Mouse (Mus musculus) heart, postnatal 25 days (tissue): Measurements from ENCODE around the gene Ddx5. TPM values are rescaled to one million over a fixed set of nuclear protein-coding genes. Genes with fewer than 3 reads are reported as not detected.
"Not testable (repeated sequence)": the region's sequence is repeated elsewhere in the genome, so short reads cannot be mapped to it uniquely, and the experiment has no call there.

Experiments used
- DNase-seq: peaks from one replicate; pipeline ENCODE4 v3.0.0; 2022; ENCODE audit warnings: low spot score
- intact Hi-C: fragments of 180-260 bp; cut with DNase I; formaldehyde crosslinking; loops from one replicate; pipeline ENCODE4 v1.15.1; 2025
- total RNA-seq, 2 experiments: library from RNA; stranded (reverse); gene quantifications; 2 replicates each; pipeline ENCODE4 v1.2.3; 2021

Ddx5 gene
- 100 to 1,000 TPM; 310 to 351 TPM for total RNA-seq

DNA sequence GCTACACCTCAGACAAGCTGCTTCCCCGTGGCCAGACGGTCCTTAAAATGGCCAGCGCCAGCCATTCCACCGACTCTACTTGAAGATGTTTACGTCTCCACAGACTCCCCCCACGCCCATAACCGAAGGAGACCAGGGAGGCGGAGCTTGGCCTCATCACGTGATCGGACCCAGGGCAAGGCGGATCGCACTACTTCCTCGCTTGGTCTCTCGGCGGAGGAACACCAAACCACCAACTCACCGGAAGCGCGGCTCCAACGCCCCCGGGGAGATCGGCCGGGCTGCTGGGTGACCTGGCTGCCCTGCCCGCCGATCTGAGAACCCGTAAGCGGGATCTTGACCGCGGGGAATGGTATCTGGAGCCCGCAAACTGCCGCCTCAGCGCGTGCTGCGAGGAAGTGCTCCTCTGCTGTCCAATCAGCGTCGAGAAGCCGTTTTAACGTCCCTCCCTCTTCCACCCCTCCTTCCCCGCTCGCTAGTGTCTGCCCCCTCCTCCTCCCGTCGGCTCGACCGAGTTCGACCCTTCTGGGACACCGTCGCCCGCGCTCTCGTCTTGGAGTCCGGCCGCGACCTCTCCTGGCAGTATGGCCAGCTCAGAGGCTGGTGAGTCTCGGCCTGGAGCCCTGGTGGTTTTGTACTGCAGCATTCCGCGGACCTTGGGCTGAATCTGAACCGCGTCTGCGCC lies at the start of gene Ddx5, which contains the start of gene Cep95:
Ddx5 (minus strand) TSS at position 411 of the 685 bp plus-strand sequence.
Cep95 (plus strand) TSS at position 478 of the 685 bp plus-strand sequence.
- DNase-seq: peak; percentile 97
- intact Hi-C loops: no loop called here

DNA sequence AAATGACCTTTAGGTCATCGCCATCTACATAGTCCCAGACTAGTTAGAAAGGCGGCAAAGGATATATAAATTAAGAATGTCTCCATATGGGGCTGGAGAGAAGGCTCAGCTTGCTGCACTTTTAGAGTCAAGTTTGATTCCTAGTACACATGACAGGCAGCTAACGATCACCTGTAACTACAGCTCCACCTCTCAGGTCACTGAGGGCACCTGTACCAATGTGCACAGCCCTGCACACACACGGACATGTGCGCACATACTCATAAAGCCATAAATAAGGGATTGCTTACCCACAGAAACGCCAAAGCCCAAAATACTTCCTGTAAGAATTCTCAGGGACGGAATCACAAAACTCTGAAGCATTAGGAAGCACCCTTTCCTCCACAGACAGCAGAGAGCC lies 39.1 kb upstream of the Ddx5 start:
- DNase-seq: no peak
- intact Hi-C loops: no loop called here

DNA sequence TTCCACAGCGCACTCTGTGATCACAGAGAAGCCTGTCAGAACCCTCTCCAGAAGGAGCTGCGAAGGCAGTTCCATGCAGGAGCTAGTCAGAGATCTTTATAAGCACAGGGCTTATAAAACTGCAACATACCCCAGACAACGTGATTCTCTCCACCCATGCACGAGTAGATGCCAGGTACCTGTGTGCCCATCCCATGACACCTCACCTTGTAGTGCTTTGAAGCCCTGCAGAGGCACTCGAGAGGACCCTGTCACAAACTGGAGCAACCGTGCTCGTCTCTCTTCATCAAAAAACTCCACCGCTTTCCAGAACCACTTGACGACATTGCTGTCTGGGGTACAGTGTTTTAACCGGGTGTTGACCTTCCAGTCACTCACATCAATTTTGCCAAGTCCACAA lies 35.4 kb upstream of the Ddx5 start:
- DNase-seq: no peak
- intact Hi-C loops: no loop called here

DNA sequence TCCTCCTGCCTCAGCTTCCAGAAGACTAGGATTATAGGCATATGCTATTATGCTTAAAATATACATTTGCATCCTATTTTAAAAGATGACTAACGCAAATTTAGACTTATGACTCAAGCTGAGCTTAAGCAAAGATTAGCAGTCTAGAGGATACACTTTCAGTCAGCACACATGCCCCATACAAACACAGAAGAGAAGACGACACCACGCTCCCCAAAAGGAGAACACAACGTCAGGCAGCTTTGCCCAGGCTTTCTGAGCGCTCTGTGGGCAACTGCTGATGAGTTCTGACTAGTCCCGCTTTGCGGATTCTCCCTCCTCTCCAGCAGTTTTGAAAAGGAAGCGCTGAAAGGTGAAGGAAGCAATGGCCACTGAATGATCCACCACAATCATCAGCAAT lies 34.8 kb upstream of the Ddx5 start:
- intact Hi-C loops: no loop called here

DNA sequence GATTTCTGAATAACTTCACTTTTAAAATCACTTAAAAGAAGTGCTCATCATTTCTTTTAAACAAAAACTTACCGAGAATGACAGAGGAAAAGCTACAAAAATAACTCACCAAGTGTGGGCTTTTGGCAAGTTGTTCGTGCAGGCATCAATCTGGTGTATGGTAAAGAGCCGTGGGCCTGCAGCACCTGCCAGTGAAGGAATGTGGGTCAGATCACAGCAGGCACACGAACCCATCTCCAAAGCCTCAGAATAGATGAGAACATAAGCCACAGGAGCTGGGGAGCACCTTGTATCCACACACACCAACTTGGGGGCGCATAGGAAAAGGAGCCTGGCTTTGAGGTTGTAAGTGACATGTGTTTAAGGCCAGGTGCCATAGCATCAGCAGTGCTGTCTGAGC lies 33.9 kb upstream of the Ddx5 start:
- intact Hi-C loops: no loop called here
- DNase-seq: no peak

More for the DNA sequence above, 34.8 kb upstream of the Ddx5 start:
- no peak for DNase-seq

DNA sequence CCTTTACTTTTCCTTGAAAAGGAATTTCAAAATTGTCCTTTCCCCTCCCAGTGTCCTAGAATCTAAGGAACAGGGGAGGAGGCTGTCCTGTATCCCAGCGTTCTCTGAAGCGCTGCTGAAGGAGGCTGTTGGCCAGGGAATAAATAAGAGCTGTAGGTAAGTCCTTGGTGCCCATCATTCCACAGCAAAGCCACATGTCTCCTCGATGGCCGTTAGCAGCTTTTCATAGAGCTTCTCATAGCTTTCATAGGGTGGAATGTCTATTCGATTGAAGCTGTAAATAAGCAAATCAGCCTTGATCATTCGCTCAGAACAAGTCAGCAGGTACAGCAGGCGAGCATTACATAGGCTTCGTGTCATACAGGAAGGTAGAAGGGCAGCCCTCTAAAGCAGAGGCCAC lies 33.5 kb upstream of the Ddx5 start:
- no peak for DNase-seq
- intact Hi-C loops: no loop called here

DNA sequence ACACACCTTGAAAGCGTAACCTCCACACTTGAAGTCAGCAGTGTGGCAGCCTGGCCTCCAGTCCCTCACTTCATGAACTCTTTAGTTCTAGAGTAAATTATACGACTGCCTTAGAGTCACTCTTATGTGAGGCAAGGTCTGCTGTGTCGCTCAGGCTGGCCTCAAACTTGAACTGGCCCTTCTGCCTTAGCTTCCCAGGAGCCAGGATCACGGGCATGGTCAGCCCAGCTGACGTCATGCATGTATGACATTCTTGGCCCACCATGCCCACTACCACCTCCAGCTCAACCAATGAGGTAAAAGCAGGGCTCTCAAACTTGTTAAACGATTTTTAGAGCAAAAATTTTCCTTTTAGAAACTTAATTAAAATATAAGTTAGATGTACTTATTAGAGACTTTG lies 32.4 kb upstream of the Ddx5 start:
- no peak for DNase-seq
- intact Hi-C loops: no loop called here

DNA sequence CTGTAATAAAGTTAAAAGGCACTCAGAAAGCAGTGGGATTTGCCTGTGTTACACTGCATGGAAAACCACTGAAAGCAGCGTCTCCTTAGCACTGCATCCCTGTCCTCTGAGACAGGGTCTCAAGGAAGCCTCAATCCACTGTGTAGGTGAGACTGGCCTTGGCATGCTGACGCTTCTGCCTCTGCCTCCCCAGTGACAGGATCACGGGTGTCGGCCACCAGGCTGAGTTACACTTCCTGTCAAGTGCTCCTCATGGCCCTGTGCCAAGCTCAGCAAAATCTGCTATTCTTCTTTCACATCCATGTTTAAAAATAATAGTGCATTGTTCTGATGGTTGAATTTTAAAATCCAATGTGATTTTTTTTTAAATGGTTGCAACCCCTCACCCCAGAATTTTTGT lies 32.0 kb upstream of the Ddx5 start:
- DNase-seq: peak; percentile 53
- intact Hi-C loops: no loop called here

DNA sequence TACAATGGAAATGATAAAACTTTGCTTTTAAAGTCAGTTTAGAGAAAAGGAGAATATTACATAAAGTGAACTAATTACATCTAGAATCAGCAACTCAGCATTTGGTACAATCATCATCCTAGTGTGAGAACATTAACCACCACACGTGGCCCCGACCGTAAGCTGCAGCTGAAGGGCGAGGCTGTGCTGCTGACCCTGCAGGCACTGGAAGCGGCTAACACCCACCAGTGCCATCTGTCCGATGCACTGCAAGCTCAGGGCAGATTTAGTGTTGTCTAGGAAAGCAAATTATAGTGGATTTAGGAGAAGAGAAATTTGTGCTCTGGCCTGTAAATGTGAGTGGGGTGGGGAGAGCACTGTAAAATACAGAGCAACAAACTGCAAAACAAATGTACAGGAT lies 31.3 kb upstream of the Ddx5 start:
- intact Hi-C loops: no loop called here
- DNase-seq: no peak

DNA sequence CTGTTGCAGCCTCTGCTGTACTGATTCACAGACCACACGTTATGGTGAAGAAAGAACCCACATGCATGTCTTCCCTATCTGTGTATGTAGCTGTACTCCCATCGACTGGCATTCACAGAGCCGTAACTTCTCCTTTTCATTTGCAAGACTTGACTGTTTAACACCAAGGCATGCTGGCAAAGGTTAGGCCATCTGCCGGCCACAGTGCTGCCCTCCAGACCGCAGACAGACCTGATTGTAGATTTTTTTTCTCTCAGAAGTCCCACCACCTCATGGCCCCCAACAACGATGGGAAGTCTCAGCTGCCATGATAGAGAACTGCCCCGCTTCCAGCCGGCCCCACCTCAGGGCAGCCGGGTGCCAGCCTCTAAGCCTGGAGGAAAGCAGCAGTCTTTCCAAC lies 30.6 kb upstream of the Ddx5 start:
- intact Hi-C loops: no loop called here
- DNase-seq: no peak

DNA sequence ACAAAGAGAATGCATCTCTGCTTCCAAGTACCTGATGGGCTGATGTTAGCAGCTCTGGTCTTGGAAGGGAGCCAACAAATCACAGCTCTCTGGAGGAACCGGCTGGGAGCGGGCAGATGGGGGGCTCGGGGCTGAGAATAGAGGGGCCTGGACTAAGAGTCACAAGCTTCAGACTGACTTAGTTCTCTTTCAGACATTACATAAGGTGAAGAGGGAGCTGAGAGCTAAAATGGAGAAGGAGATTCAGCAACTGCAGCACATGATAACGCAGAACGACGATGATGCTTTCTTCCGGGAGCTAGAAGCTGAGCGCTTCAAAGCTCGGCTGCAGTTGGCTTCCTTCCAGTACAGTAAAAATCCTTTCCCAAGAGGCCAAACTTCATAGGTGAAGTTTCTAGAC lies 29.4 kb upstream of the Ddx5 start:
- intact Hi-C loops: no loop called here
- no peak for DNase-seq

DNA sequence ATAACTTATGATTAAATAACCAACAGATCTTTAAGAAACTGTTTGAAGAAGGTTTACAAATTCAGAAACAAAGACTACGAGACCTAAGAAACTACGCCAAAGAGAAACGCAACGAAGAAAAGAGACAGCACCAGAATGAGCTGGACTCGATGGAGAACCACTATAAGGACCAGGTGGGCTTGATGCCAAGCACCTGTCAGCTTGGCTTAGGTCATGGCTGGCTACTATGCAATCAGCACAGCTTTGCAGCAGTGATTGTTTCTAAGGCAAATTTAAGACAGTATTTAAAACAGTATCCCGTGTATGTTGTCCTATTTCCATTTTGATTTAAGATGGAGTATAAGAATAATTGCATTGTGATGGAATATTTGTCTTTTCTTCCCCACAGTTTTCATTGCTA lies 28.8 kb upstream of the Ddx5 start:
- intact Hi-C loops: no loop called here
- no peak for DNase-seq

DNA sequence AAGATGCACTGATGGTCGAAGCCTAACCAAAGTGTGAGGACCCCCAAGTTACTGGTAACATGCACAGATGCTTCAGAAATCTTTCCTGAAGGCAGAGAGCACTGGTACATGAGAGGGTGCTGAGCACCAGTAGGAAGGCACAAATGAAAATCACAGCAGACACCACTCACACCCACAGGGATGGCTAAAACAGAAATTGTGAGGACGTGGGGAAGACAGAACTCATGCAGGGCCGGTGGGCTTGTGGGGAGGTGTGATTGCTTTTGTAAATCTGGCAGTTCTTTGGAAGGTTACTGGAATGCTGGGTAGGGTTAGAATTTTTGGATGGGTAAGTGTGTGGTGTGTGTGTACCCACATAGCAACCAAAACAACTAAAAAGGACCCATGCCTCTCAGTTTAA lies 28.2 kb upstream of the Ddx5 start:
- DNase-seq: no peak
- intact Hi-C loops: no loop called here

DNA sequence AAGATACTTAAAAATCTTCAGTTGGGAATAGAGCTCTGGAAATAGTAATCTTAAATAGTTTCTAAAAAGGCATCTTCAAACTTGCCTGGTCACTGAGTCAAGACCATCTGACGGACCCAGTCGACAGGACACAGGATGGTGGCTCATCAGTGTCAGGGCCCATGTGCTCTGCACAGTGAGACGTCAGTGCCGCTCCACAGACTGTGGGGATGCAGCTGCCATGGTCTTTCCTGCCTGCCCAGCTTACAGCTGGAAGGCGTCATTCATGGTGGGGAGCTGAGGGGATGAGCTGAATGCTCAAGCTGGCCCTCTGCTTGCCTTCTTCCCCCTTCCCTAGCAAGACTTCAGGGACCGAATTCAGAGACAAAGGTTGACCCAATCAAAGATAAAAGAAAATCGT lies 27.3 kb upstream of the Ddx5 start:
- intact Hi-C loops: no loop called here
- DNase-seq: no peak

DNA sequence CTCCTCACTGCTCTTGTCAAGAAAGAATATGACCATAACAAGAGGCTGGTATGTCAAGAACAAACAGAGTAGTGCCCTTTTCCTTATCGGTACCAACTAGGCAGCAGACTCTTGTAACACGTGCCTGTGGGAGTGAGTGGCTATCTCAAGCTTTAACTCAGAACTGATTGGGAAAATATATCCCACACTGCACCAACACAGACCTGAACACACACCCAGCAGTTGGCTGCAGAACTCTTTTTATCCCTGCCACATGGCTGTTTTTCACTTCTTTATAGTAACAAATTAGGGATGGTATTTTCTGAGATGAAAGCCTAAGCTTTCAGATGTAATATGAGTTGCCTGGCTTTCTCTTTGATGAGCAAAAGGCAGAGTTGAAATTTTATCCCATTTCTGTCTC lies 26.8 kb upstream of the Ddx5 start:
- no peak for DNase-seq
- intact Hi-C loops: no loop called here

DNA sequence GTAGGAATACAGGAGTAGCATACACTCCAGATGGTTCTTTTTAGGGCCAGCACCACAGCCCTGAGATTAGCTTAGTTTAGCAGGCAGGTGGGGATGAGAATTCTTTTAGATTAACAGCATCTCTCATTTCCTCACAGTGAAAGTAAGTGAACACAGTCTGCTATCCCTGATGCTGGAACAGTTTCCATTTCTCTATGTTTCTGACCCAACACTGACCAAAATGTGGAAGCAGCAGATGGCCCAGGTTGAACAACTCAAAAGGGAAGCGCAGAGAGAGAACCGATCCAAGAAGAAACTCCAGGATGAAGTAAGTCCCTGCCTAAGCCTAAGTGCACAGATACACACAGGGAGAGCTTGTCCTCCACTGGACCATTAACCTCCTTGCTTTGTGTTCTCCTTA lies 26.3 kb upstream of the Ddx5 start:
- intact Hi-C loops: no loop called here
- no peak for DNase-seq

DNA sequence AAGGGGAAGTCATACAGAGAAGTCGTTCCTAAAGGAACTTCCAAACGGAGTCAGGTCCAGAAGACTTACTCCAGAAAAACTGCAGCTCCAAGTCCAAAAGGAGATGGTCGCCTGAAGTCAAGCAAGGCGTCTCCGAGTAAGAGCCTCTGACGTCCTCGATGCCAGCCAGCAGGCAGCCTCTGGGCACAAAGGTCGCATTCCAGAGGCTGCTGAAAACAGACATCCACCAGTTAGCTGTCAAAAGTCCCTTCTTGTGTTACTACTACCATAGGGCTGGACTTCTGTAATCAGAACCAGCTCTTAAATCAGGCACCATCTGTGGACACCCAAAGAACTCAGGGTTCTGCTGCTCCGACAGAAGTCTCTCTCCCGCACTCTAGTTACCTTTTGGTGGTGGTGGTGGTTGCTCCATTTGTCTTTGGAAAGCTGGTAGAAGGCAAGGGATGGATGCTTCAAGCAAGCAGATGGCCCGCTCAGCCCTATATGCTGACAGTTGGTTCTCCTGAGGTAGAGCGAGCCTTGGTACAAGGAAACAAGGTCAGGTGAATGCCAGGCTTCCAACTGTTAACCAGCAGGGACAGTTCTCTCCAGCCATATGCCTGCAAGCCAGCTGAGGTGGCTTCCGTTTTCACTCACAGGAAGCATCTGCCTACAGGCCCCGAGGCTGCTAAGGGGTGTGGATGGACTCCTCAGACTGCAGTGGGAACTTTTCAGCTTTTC lies 25.8 kb upstream of the Ddx5 start:
- DNase-seq: no peak
- intact Hi-C loops: no loop called here

DNA sequence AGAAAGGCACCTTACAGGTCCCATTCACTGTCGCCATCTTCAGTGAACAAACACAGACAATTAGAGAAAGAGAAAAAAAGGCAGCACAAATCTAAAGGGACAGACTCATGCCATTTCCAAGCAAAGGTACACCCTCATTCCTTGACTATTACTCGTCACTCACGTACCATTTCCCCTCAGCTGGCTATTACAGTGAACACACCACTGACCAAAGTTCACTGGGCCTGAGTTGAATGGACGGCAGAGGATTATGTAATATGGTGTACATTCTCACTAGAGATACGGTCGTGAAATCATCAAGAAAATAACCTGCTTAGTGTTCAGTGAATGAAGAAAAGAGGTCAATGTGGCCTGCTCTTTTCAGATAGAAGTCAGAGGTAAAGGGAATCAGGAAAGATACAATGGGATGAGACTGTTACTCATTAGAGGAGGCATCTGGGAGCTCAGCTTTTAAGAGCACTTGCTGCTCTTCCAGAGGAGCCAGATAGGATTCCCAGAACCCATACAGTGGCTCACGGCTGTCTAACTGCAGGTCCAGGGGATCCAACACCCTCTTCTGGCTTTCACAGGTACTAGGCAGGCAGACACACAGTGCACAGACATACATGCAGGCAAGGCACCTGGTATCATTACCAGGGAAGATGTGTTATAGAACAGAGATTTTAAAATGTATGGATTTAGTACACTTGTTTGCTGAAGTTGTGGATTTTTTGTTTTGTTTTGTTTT lies 23.6 kb upstream of the Ddx5 start:
- DNase-seq: no peak

DNA sequence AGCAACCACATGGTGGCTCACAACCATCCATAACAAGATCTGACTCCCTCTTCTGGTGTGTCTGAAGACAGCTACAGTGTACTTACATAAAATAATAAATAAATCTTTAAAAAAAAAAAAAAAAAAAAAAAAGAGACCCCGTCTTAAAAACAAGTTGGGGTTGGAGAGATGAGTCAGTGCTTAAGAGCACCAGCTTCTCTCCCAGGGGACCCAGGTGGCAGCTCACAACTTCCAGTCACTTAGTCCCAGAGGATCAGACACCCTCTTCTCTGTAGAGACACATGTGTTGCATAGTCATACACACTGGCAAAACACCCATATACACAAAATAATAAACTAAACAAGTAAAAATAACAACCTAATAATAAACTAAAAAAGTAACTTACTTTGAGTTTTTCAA lies 18.5 kb upstream of the Ddx5 start:
- DNase-seq, intact Hi-C loops: not testable (repeated sequence)

More for the DNA sequence above, 23.6 kb upstream of the Ddx5 start:
- intact Hi-C loops: no loop called here

DNA sequence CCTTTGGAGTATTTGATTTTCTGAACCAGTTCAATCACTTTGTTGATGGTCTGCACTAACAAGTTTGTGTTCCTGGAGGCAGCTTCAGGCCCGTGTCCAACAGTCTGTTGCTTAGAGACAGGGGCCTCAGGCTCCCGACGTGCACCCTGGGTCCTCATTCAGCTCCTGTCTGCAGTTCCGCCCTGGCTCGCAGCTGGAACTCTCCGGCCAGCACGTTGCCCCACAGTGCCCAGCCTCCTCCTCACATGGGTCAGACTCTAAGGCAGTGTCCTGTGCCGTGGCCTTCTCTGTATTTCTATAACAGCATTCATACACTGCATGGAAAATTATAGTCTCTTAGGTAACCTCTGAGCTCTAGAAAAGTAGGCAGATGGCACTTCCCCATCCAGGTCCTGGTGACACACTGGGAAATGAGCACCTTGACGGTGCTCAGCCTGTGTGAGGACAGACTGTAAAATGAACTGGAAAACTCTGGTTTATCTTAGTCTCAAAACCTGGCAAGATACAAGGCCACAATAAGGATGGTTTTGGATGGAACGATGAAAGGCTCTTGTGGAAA lies 13.2 kb upstream of the Ddx5 start:
- DNase-seq: no peak
- intact Hi-C loops: no loop called here

DNA sequence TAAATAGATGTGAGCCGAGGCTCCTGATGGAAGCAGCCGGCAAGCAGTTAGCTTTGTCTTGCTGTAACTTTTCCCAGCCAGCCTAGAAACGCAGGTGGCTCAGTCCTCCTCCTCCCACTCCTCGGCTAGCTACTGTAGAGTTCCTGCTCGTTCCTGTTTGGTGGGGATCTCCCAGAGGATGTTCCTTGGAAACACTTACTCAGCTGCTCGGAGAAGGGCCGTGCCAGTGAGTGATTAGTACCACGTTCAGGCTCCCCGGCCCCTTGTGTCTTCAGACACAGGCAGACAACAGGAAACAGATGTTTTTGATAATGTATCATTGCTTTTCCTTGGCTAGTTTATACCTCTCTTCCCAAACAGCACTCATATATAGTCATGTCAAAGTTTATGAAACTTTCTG lies 6.7 kb upstream of the Ddx5 start:
- intact Hi-C loops: no loop called here
- DNase-seq: no peak
